Mouse (Mus musculus) liver, embryonic 14.5 days (tissue): ENCODE results near the gene Zfp52.

Experiments
- CTCF ChIP-seq: IDR thresholded peaks from 2 replicates; pipeline ENCODE4 v1.5.1; 2016; ENCODE audit warnings: antibody characterized with exemption, low read depth, control low read depth
- EP300 ChIP-seq: IDR thresholded peaks from 2 replicates; pipeline ENCODE4 v1.6.1; 2016; ENCODE audit warnings: antibody characterized with exemption, low read depth

GRCm38 (mm10) chr17:21504524-21504923, 30.8 kb upstream of the Zfp52 start:
- TF ChIP-seq CTCF (peak; percentile 12; the same call in 1 of the 2 replicates), EP300 (no peak)
